Mouse (Mus musculus): ENCODE results near the gene Bap1.

DNA sequence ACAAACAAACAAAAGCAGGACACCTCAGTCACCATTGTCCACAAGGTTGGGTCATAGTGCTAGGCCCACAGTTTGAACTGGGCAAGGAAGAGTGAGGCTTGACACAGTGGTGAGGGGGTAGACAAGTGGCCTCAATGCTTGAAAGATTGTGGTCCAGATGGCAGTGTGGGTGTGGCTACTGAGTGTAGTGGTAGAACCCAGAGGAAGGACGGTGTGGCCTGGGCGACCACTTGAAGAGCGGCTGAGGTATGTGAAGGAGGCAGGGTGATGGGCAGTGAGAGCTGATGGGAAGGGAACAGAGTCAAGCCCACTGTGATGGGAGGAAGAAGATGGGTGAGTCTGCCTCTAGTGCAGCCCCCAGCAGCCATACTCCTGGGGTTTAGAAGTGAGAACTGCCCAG, 36.6 kb upstream of the Bap1 start:
- TF ChIP-seq POLR2A (IDR thresholded peaks at IDR 0.05; ENCODE audit: borderline replicate concordance, control insufficient read depth, low read depth, low read length) (no peak), CTCF (IDR thresholded peaks at IDR 0.05; ENCODE audit: control insufficient read depth, insufficient read depth, low read length) (no peak)
